Mouse (Mus musculus): ENCODE results near the gene Pfkm. TPM values are rescaled to one million over a fixed set of nuclear protein-coding genes. Genes with fewer than 3 reads are reported as not detected.

Pfkm gene
- total and polyA plus RNA-seq, 2 experiments = 9.4 to 12.3 TPM

GRCm38 (mm10) chr15:98177320-98177719 lies 84.9 kb downstream of the Pfkm start:
- H3K36me3 ChIP-seq (ENCODE audit: control insufficient read depth, insufficient read depth, low read length) = no peaks in the 10 kb centered on the region
- TF ChIP-seq POLR2A (IDR thresholded peaks at IDR 0.05; ENCODE audit: extremely low read depth, insufficient read depth, low read length) = no peak
- no peak for TF ChIP-seq CTCF (IDR thresholded peaks at IDR 0.05; ENCODE audit: low read depth, low read length)
- WGBS = 47% methylated on average over 3 of the region's 3 CpGs

GRCm38 (mm10) chr15:98180567-98181131 lies 88.3 kb downstream of the Pfkm start:
- H3K36me3 ChIP-seq (ENCODE audit: control insufficient read depth, insufficient read depth, low read length) = no peaks in the 10 kb centered on the region
- no peak overlapping the region for H3K9ac ChIP-seq (ENCODE audit: low read depth, low read length)
- H3K27me3 ChIP-seq (ENCODE audit: control insufficient read depth, insufficient read depth, low read length) = no peaks in the 10 kb centered on the region
- H3K4me3 ChIP-seq (ENCODE audit: insufficient read depth, low read depth, low read length) = peak overlapping the region; percentile 25; the same call in 1 of the 2 replicates
- H3K27ac ChIP-seq (replicated peaks; ENCODE audit: insufficient read depth, low read depth, low read length) = no peak overlapping the region
- no peaks in the 10 kb centered on the region; the same call in 1 of the 2 replicates for H3K4me1 ChIP-seq (ENCODE audit: control insufficient read depth, insufficient read depth, low read length)
- H3K79me2 ChIP-seq (ENCODE audit: control insufficient read depth, insufficient read depth, low read length) = no peaks in the 10 kb centered on the region
- TF ChIP-seq CTCF (IDR thresholded peaks at IDR 0.05; ENCODE audit: low read depth, low read length) = no peak
- TF ChIP-seq POLR2A (IDR thresholded peaks at IDR 0.05; ENCODE audit: extremely low read depth, insufficient read depth, low read length) = no peak
- WGBS = 16% methylated on average over 26 of the region's 26 CpGs
- DNase-seq (ENCODE audit: extremely low read depth, low read depth, low spot score) = no peak

More at GRCm38 (mm10) chr15:98177320-98177719, 84.9 kb downstream of the Pfkm start:
- Histone ChIP-seq H3K27me3 (ENCODE audit: control insufficient read depth, insufficient read depth, low read length) (no peaks in the 10 kb centered on the region; the same call in 1 of the 2 replicates), H3K4me1 (ENCODE audit: control insufficient read depth, insufficient read depth, low read length) (no peaks in the 10 kb centered on the region; the same call in 1 of the 2 replicates), H3K4me3 (ENCODE audit: insufficient read depth, low read depth, low read length) (no peak overlapping the region), H3K9ac (ENCODE audit: low read depth, low read length) (no peak overlapping the region), H3K27ac (replicated peaks; ENCODE audit: insufficient read depth, low read depth, low read length) (no peak overlapping the region), H3K79me2 (ENCODE audit: control insufficient read depth, insufficient read depth, low read length) (no peaks in the 10 kb centered on the region)
- DNase-seq (ENCODE audit: extremely low read depth, low read depth, low spot score) = no peak

- 0 out of 2 replicates have a peak overlapping the region, but pooled peaks have one; percentile 5 for H3K9ac ChIP-seq (ENCODE audit: low read depth, low read length)
- H3K27me3 ChIP-seq (ENCODE audit: control insufficient read depth, insufficient read depth, low read length) = no peaks in the 10 kb centered on the region
- DNase-seq (ENCODE audit: extremely low read depth, low read depth, low spot score) = peak; percentile 56
- no peaks in the 10 kb centered on the region; the same call in 1 of the 2 replicates for H3K4me1 ChIP-seq (ENCODE audit: control insufficient read depth, insufficient read depth, low read length)
- under 1% methylated on average over 30 of the region's 30 CpGs for WGBS
- TF ChIP-seq POLR2A (IDR thresholded peaks at IDR 0.05; ENCODE audit: extremely low read depth, insufficient read depth, low read length) (no peak), CTCF (IDR thresholded peaks at IDR 0.05; ENCODE audit: low read depth, low read length) (peak; percentile 81)
- H3K4me3 ChIP-seq (ENCODE audit: insufficient read depth, low read depth, low read length) = peak overlapping the region; percentile 67
- no peak overlapping the region for H3K27ac ChIP-seq (replicated peaks; ENCODE audit: insufficient read depth, low read depth, low read length)
- no peaks in the 10 kb centered on the region for H3K36me3 ChIP-seq (ENCODE audit: control insufficient read depth, insufficient read depth, low read length)
- no peaks in the 10 kb centered on the region for H3K79me2 ChIP-seq (ENCODE audit: control insufficient read depth, insufficient read depth, low read length)
Observed at GRCm38 (mm10) chr15:98181132-98181711, 88.8 kb downstream of the Pfkm start.

Other genes with a start within 250 kb of the Pfkm start
- gene Hdac7, start 248.1 kb upstream of the Pfkm start, total RNA-seq (2014; rRNA removed) = 2.5 and 3.4 TPM in 2 replicates
- 5.9 and 9.5 TPM in 2 replicates for gene Hdac7, start 248.1 kb upstream of the Pfkm start, polyA plus RNA-seq (2012; rRNA removed)
- under 0.01 and 0.09 TPM in 2 replicates for gene Vdr, start 182.0 kb upstream of the Pfkm start, total RNA-seq (2014; rRNA removed)
- gene Vdr, start 182.0 kb upstream of the Pfkm start, polyA plus RNA-seq (2012; rRNA removed) = 0.04 TPM in 2 replicates
- gene Tmem106c, start 128.4 kb upstream of the Pfkm start, total RNA-seq (2014; rRNA removed) = 11.2 and 13.2 TPM in 2 replicates
- gene Tmem106c, start 128.4 kb upstream of the Pfkm start, polyA plus RNA-seq (2012; rRNA removed) = 30.9 and 33.7 TPM in 2 replicates
- gene Col2a1, start 87.9 kb upstream of the Pfkm start, total RNA-seq (2014; rRNA removed) = not detected in 2 replicates
- gene Col2a1, start 87.9 kb upstream of the Pfkm start, polyA plus RNA-seq (2012; rRNA removed) = not detected in 2 replicates
- gene Senp1, start 1.2 kb downstream of the Pfkm start, total RNA-seq (2014; rRNA removed) = 4.4 TPM in 2 replicates
- 2.2 and 3.7 TPM in 2 replicates for gene Senp1, start 1.2 kb downstream of the Pfkm start, polyA plus RNA-seq (2012; rRNA removed)
- 10.8 and 15.4 TPM in 2 replicates for gene Asb8, start 73.0 kb downstream of the Pfkm start, total RNA-seq (2014; rRNA removed)
- gene Asb8, start 73.0 kb downstream of the Pfkm start, polyA plus RNA-seq (2012; rRNA removed) = 26.9 and 32.9 TPM in 2 replicates
- not detected in 2 replicates for gene Ccdc184, start 74.6 kb downstream of the Pfkm start, total RNA-seq (2014; rRNA removed)
- not detected in 2 replicates for gene Ccdc184, start 74.6 kb downstream of the Pfkm start, polyA plus RNA-seq (2012; rRNA removed)
- not detected in 2 replicates for gene Olfr288, start 103.0 kb downstream of the Pfkm start, total RNA-seq (2014; rRNA removed)
- not detected in 2 replicates for gene Olfr288, start 103.0 kb downstream of the Pfkm start, polyA plus RNA-seq (2012; rRNA removed)
- gene Gm44579, start 128.4 kb downstream of the Pfkm start, total RNA-seq (2014; rRNA removed) = not detected in 2 replicates
- not detected in 2 replicates for gene Gm44579, start 128.4 kb downstream of the Pfkm start, polyA plus RNA-seq (2012; rRNA removed)
- gene Olfr287, start 128.5 kb downstream of the Pfkm start, total RNA-seq (2014; rRNA removed) = not detected in 2 replicates
- gene Olfr287, start 128.5 kb downstream of the Pfkm start, polyA plus RNA-seq (2012; rRNA removed) = not detected in 2 replicates
- gene Olfr286, start 141.9 kb downstream of the Pfkm start, total RNA-seq (2014; rRNA removed) = not detected in 2 replicates
- gene Olfr286, start 141.9 kb downstream of the Pfkm start, polyA plus RNA-seq (2012; rRNA removed) = not detected in 2 replicates
- not detected in 2 replicates for gene H1fnt, start 164.7 kb downstream of the Pfkm start, total RNA-seq (2014; rRNA removed)
- not detected in 2 replicates for gene H1fnt, start 164.7 kb downstream of the Pfkm start, polyA plus RNA-seq (2012; rRNA removed)
- 0.28 and 0.40 TPM in 2 replicates for gene Zfp641, start 203.6 kb downstream of the Pfkm start, total RNA-seq (2014; rRNA removed)
- gene Zfp641, start 203.6 kb downstream of the Pfkm start, polyA plus RNA-seq (2012; rRNA removed) = 0.16 and 0.33 TPM in 2 replicates
- not detected in 2 replicates for gene Olfr285, start 224.8 kb downstream of the Pfkm start, total RNA-seq (2014; rRNA removed)
- gene Olfr285, start 224.8 kb downstream of the Pfkm start, polyA plus RNA-seq (2012; rRNA removed) = not detected in 2 replicates
- gene Olfr284, start 248.4 kb downstream of the Pfkm start, total RNA-seq (2014; rRNA removed) = not detected in 2 replicates
- gene Olfr284, start 248.4 kb downstream of the Pfkm start, polyA plus RNA-seq (2012; rRNA removed) = not detected in 2 replicates

Data from liver, adult 2 months (tissue).